Mouse (Mus musculus) kidney, embryonic 15.5 days (tissue): Measurements from ENCODE around the gene Mrtfb. TPM values are rescaled to one million over a fixed set of nuclear protein-coding genes. Genes with fewer than 3 reads are reported as not detected.
A peak's percentile ranks its signal among the peaks of the same experiment; 100 is the strongest.

ENCODE experiments used
- ATAC-seq: fragments of 200-750 bp; cut with Nextera tagmentation; replicated peaks from 2 replicates; pipeline ENCODE4 v1.8.0; 2017; ENCODE audit warnings: moderate TSS enrichment; ENCODE audit not compliant: low FRiP score
- H3K27ac ChIP-seq: fragments of 300-500 bp; sonication (generic); 2 replicates; pipeline ENCODE4 v1.5.1; 2015; ENCODE audit warnings: mild to moderate bottlenecking, inconsistent platforms
- H3K27me3 ChIP-seq: fragments of 300-500 bp; sonication (generic); 2 replicates; pipeline ENCODE4 v1.6.1; 2015; ENCODE audit warnings: inconsistent platforms
- H3K36me3 ChIP-seq: fragments of 300-500 bp; sonication (generic); 2 replicates; pipeline ENCODE4 v1.6.1; 2015; ENCODE audit warnings: inconsistent platforms
- H3K4me1 ChIP-seq: fragments of 300-500 bp; sonication (generic); 2 replicates; pipeline ENCODE4 v1.6.1; 2015; ENCODE audit warnings: inconsistent platforms
- H3K4me2 ChIP-seq: fragments of 300-500 bp; sonication (generic); 2 replicates; pipeline ENCODE4 v1.6.1; 2015; ENCODE audit warnings: moderate library complexity, mild to moderate bottlenecking, inconsistent platforms
- H3K4me3 ChIP-seq: fragments of 300-500 bp; sonication (generic); replicated peaks from 2 replicates; pipeline ENCODE4 v1.5.1; 2015; ENCODE audit warnings: mild to moderate bottlenecking, inconsistent platforms
- H3K9ac ChIP-seq: fragments of 300-500 bp; sonication (generic); 2 replicates; pipeline ENCODE4 v1.6.1; 2015; ENCODE audit warnings: mild to moderate bottlenecking, inconsistent platforms
- H3K9me3 ChIP-seq: fragments of 300-500 bp; sonication (generic); replicated peaks from 2 replicates; pipeline ENCODE4 v1.6.1; 2016; ENCODE audit warnings: inconsistent platforms
- WGBS: fragments of 180-500 bp; shearing (Covaris S2); methylation state at CpG from one replicate; pipeline ENCODE4 v1.1.7; 2015; ENCODE audit warnings: mixed read lengths; 5-methylcytosine and 5-hydroxymethylcytosine counted together
- polyA plus RNA-seq: library from polyadenylated mRNA; unstranded; fragments of >200 nt; fragmentation: Nextera tagmentation; extraction: Ambion mirVana; gene quantifications from 2 replicates; pipeline ENCODE4 v1.2.1, GENCODE M21; 2015

Gene Mrtfb
- 19.9 and 21.2 TPM in 2 replicates for polyA plus RNA-seq

DNA sequence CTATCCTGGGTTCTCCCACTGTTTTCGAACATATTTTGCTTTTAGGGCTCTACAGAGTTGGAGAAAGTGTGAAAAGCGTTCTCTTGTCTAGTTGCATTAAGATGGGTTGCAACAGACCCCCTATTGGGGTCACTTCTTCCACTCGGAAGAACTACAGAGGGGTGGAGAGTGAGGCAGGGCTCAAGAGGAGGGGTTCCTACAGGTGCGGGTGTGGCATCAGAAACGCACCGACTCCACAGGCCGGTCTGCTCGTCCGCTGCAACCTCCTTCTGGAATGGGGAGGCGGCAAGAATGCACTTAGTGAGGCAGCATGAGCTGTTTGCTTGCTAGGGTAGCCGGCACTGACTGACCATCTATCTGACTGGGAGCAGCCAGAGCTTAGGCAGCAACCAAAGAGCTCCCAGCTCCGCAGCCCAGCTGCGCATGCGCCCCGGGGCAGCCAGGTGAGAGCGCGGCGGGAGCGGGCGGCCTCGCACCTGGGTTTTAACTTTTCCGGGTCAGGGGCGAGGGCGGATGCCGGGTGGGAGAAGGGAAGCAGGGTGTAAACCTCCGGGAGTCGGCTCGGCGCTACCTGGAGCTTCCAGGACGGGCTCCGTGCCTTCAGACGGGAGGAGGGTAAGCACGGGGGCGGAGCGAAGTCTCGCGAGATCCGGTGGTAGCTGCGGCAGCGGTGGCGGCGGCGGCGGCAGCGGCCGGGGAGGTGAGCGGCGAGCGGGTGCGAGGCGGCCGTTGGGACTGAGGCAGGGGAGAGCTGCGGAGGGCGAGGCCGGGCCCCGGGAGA lies at the start of gene Mrtfb:
Gene Mrtfb (plus strand): TSS at position 627 of the 781 bp plus-strand sequence.
- peak within 1 kb of the TSS; percentile 89 for H3K4me2 ChIP-seq
- peak within 1 kb of the TSS; percentile 94 for H3K27ac ChIP-seq
- no peaks in the 10 kb centered on the region for H3K9me3 ChIP-seq
- H3K36me3 ChIP-seq, result no peaks in the 10 kb centered on the region
- ATAC-seq, result peak; percentile 93
- H3K4me1 ChIP-seq, result peaks cover 24% of the 10 kb centered on the region
- 2% methylated on average over 35 of the region's 56 CpGs for WGBS
- peak within 1 kb of the TSS; percentile 85 for H3K4me3 ChIP-seq
- H3K27me3 ChIP-seq, result no peaks in the 10 kb centered on the region
- peak within 1 kb of the TSS; percentile 90 for H3K9ac ChIP-seq

DNA sequence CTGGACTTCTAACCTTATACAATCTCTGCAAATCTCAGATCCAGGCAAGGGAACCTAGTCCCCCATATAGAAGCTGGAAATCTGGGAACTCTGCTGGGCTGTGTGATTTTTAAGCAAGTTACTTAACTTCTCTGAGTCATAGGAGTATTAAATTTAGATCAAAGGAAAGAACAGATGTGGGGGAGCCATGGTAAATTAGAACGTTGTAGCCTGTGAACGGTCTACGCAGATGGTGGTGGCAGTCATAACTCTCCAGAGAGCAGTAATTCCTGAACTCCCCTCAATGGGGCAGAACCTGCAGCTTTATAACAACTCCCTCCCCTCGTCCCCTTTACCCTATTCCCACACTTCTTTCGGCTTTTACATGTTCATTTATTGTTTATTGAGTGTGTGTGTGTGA lies 48.6 kb upstream of the Mrtfb start:
- peaks cover 18% of the 10 kb centered on the region for H3K4me1 ChIP-seq
- 16% methylated on average over 5 of the region's 5 CpGs for WGBS
- H3K4me2 ChIP-seq, result no peak overlapping the region
- H3K27ac ChIP-seq, result no peak overlapping the region
- no peak overlapping the region for H3K4me3 ChIP-seq
- H3K36me3 ChIP-seq, result no peaks in the 10 kb centered on the region
- H3K9ac ChIP-seq, result no peak overlapping the region
- H3K9me3 ChIP-seq, result no peaks in the 10 kb centered on the region
- 0 out of 2 replicates have a peak, but pooled peaks have one; percentile 46 for ATAC-seq
- H3K27me3 ChIP-seq, result no peaks in the 10 kb centered on the region

DNA sequence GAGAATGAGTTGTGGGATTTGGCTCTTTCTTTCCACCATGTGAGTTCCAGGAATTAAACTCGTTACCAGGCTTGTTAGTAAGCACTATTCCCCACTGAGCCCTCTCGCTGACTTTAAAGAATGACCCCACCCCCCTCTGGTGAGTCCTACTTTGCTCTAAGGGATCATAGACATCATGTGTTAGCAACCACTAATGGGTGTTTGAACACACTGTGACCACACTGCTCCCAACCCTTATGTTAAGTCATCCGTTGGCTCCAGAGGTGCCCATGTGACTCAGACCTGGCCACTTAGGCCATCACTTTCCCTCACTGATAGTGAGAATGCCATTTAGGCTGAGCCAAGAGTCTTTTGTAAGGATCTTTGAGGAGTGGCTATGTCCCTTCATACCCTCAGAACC lies 48.2 kb upstream of the Mrtfb start:
- ATAC-seq, result no peak
- Histone ChIP-seq H3K27me3 (no peaks in the 10 kb centered on the region), H3K36me3 (no peaks in the 10 kb centered on the region), H3K4me2 (no peak overlapping the region), H3K9me3 (no peaks in the 10 kb centered on the region), H3K27ac (no peak overlapping the region), H3K4me3 (no peak overlapping the region), H3K4me1 (peaks cover 18% of the 10 kb centered on the region), H3K9ac (no peak overlapping the region)
- 27% methylated on average over 3 of the region's 3 CpGs for WGBS

DNA sequence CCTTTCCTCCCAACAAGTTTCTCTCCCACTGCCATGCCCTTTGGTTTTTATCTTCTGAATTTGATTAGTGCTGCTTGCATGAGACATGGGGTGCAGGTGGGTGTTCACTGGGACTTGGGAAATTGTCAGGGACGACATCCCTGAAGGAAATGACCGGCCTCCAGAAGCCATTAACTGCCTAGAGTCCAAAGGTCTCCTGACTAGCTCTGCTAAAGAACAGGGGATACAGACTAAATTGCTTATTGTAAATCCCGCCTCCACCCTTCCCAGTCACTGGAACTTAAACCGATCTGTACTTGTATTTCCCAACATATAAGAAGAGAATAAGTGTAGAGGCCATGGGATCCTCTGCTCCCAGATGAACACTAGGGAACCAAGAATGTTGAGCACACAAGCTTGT lies 43.5 kb upstream of the Mrtfb start:
- Histone ChIP-seq H3K4me1 (no peaks in the 10 kb centered on the region), H3K9me3 (no peaks in the 10 kb centered on the region), H3K27ac (no peak overlapping the region), H3K36me3 (no peaks in the 10 kb centered on the region), H3K4me3 (no peak overlapping the region), H3K27me3 (no peaks in the 10 kb centered on the region), H3K9ac (no peak overlapping the region), H3K4me2 (no peak overlapping the region)
- ATAC-seq, result no peak
- 59% methylated on average over 4 of the region's 4 CpGs for WGBS

GRCm38 (mm10) chr16:13216116-13216952 lies 39.9 kb upstream of the Mrtfb start:
- H3K4me1 ChIP-seq, result no peaks in the 10 kb centered on the region
- no peak overlapping the region for H3K9ac ChIP-seq
- no peaks in the 10 kb centered on the region for H3K36me3 ChIP-seq
- no peak overlapping the region for H3K4me2 ChIP-seq
- H3K4me3 ChIP-seq, result no peak overlapping the region
- H3K27me3 ChIP-seq, result no peaks in the 10 kb centered on the region
- peak; percentile 43; the same call in 1 of the 2 replicates for ATAC-seq
- 73% methylated on average over 5 of the region's 5 CpGs for WGBS
- no peaks in the 10 kb centered on the region for H3K9me3 ChIP-seq
- no peak overlapping the region for H3K27ac ChIP-seq

- 71% methylated on average over 8 of the region's 8 CpGs for WGBS
- Histone ChIP-seq H3K27ac (no peak overlapping the region), H3K4me3 (no peak overlapping the region), H3K4me2 (no peak overlapping the region), H3K27me3 (no peaks in the 10 kb centered on the region), H3K4me1 (no peaks in the 10 kb centered on the region), H3K9ac (no peak overlapping the region), H3K36me3 (no peaks in the 10 kb centered on the region), H3K9me3 (no peaks in the 10 kb centered on the region)
- no peak for ATAC-seq
These were observed 38.3 kb upstream of the Mrtfb start for GRCm38 (mm10) chr16:13217951-13218350.

DNA sequence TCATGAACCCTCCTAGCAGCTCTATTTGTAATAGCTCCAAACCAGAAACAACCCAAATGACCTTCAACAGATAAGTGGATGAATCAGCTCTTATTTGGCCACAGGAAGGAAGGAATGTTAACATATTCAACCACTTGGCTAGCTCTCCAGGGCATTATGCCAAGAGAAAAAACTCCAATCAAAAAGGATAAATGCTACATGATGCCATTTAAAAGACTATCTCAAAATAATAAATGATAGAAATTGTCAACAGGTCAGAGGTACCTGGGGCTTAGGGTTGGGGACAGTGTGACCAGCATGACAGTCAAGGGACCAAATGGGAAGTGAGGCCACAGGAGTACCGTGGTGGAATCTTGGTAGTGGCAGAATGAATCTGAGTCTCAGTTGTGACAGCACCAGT lies 34.8 kb upstream of the Mrtfb start:
- Histone ChIP-seq H3K27ac (no peak overlapping the region), H3K4me2 (no peak overlapping the region), H3K27me3 (no peaks in the 10 kb centered on the region), H3K36me3 (no peaks in the 10 kb centered on the region), H3K4me1 (no peaks in the 10 kb centered on the region), H3K4me3 (no peak overlapping the region), H3K9me3 (no peaks in the 10 kb centered on the region), H3K9ac (no peak overlapping the region)
- 79% methylated on average over 1 of the region's 1 CpGs for WGBS
- no peak for ATAC-seq

GRCm38 (mm10) chr16:13232043-13232442 lies 24.2 kb upstream of the Mrtfb start:
- Histone ChIP-seq H3K4me1 (peaks cover 14% of the 10 kb centered on the region), H3K27ac (peak overlapping the region; percentile 82), H3K9ac (no peak overlapping the region), H3K4me2 (no peak overlapping the region), H3K27me3 (no peaks in the 10 kb centered on the region), H3K9me3 (no peaks in the 10 kb centered on the region), H3K36me3 (no peaks in the 10 kb centered on the region), H3K4me3 (no peak overlapping the region)
- no peak for ATAC-seq
- WGBS, result 83% methylated on average over 7 of the region's 7 CpGs

DNA sequence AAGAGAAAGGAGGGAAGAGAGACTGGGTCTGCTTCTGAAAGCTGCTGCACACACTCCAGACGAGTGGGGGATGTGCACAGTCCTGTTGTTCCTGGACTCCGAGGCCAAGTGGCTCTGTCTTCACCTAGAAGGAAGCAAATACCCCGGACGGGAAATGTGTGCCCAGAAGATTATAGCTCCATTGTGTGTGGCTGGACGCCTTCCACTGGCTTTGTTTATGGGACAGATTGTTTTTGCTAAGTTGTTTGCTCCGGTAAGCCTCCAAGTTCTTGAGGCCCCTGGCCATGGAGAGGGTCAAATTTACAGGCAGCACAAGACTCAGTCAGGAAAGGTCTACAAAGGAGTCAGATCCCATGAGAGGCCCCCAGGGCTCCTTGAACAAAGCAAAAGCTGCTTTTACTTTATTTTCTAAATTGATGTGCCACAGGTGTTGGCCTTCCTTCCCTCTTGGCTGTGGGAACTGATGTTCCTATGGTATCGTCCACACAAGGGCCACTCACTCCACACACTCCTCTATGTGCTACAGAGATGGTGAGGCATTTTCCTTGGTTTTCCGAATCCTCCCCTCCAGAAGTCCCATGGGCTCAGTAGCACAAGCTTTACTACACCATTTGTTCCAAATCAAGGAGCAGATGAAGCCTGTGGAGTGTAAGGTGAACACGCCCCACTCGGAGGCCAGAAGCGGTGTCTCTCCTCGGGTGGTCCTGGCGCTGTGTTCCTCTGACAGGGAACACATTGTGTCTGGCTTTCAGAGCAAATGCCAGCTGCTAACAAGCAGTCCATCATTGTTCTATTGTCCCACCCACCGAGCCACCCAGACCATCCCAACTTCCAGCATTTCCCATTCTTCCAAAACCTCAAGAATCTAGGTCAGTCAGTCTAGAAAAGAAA lies 23.1 kb upstream of the Mrtfb start:
- peaks cover 14% of the 10 kb centered on the region for H3K4me1 ChIP-seq
- H3K9ac ChIP-seq, result no peak overlapping the region
- H3K36me3 ChIP-seq, result no peaks in the 10 kb centered on the region
- H3K4me3 ChIP-seq, result no peak overlapping the region
- peak overlapping the region; percentile 82 for H3K27ac ChIP-seq
- no peak overlapping the region for H3K4me2 ChIP-seq
- 29% methylated on average over 14 of the region's 14 CpGs for WGBS
- no peaks in the 10 kb centered on the region for H3K27me3 ChIP-seq
- no peaks in the 10 kb centered on the region for H3K9me3 ChIP-seq
- ATAC-seq, result peak; percentile 74

DNA sequence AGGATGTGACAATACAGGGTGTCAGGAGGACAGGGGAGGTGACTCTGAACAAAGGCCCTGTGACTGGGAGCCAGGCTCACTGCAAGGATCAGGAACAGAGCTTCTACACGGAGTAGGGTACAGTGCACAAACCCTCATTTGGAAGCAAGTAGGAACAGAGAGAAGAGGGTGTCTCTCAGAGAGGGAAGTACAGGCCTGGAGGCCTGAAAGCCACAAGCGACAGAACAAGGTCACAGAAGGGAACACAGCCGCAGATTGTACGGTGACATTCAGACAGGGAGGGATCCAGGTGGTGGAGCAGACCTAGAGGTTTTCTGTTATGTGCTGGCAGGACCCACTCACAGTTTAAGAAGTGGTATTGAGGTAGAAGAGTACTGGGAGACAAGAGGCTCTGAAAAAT lies 17.2 kb upstream of the Mrtfb start:
- WGBS, result 80% methylated on average over 4 of the region's 4 CpGs
- no peaks in the 10 kb centered on the region for H3K27me3 ChIP-seq
- no peaks in the 10 kb centered on the region for H3K4me1 ChIP-seq
- no peak overlapping the region for H3K27ac ChIP-seq
- no peak overlapping the region for H3K4me2 ChIP-seq
- no peak overlapping the region for H3K4me3 ChIP-seq
- no peaks in the 10 kb centered on the region for H3K36me3 ChIP-seq
- ATAC-seq, result no peak
- no peaks in the 10 kb centered on the region for H3K9me3 ChIP-seq
- H3K9ac ChIP-seq, result no peak overlapping the region

DNA sequence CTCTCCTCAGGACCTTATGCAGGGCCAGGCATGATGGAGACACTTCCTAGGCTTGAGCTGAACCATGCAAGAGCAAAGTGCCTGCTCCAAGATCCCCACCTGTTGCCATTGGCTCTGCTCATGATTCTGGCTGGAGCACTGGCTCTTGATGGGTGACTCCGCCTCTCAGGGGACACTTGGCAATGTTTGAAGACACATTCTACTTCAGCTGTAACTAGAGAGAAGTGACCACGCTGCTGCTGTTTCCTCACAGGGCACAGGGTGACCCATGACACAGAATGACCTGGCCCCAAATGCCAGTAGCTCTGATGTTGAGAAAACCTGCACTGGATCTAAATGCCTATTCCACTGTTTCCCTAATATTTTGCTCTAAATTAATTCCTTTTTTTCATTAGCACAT lies 16.7 kb upstream of the Mrtfb start:
- no peaks in the 10 kb centered on the region for H3K9me3 ChIP-seq
- H3K4me1 ChIP-seq, result no peaks in the 10 kb centered on the region
- H3K9ac ChIP-seq, result no peak overlapping the region
- no peaks in the 10 kb centered on the region for H3K36me3 ChIP-seq
- 54% methylated on average over 2 of the region's 2 CpGs for WGBS
- H3K4me2 ChIP-seq, result no peak overlapping the region
- ATAC-seq, result no peak
- H3K4me3 ChIP-seq, result no peak overlapping the region
- H3K27me3 ChIP-seq, result no peaks in the 10 kb centered on the region
- H3K27ac ChIP-seq, result no peak overlapping the region
